Mouse (Mus musculus): ENCODE data around the gene Tha1.

DNA sequence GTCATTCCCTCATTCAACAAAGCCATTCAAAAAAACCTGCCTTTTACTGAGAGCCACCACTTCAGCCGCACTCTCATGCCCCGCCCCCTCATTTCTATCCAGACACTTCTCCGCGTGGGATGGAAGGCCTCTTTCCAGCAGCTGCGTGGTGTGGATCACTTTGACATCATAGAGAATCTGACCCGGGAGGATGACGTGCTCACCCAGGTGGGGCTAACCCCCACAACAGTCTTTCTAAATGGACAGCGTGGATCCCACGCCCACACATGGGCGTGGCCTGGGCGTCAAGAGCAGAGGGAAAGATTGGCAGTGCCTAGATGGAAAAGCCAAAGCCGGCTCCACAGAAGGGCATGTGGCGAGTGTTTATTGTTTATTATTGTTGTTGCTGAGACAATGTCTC is 37.0 kb downstream of the Tha1 start:
- TF ChIP-seq CTCF (IDR thresholded peaks at IDR 0.05; ENCODE audit: low read depth, low read length) (no peak), GATA1 (IDR thresholded peaks at IDR 0.05; ENCODE audit: borderline replicate concordance, low read length) (no peak), GATA2 (IDR thresholded peaks at IDR 0.05; ENCODE audit: borderline replicate concordance, low read depth, low read length) (no peak)
